Mouse (Mus musculus): ENCODE data around the gene Rfxank. TPM values are rescaled to one million over a fixed set of nuclear protein-coding genes. Genes with fewer than 3 reads are reported as not detected.
A peak's percentile ranks its signal among the peaks of the same experiment; 100 is the strongest.

The Rfxank gene
- polyA plus RNA-seq, 1 experiment: 11.2 TPM

DNA sequence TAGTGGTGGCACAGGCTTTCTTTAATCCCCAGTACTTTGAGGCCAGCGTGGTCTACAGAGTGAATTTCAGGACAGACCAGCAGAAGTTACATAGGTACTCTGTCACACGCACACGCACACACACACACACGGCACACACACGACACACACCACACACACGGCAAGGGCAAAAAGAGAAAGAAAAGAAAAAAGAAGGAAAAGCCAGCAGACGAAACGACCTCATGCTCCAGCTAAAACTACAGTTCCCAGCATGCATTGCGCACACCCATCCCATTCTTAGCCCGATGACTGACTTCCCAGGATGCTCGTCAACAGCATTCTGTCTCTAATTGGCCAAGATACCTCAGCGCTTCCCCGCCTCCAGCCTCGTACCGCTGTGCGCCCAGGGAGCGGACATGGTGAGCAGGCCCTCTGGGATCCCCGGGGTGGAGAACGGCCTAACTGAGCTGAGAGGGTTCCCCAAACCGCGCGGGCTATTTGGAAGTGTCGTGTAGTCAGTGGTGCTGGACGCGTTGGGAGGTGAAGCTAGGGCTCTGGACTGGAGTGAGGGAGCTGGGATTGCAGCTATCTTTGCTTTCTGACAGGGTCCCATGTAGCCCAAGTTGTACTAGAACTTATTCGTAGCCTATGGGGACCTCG lies 33.2 kb upstream of the Rfxank start, which contains the start of gene Tmem161a:
Gene Tmem161a (plus strand): TSS at position 314 of the 639 bp plus-strand sequence.
- Histone ChIP-seq H3K36me3 (ENCODE audit: control insufficient read depth, insufficient read depth) (no peaks in the 10 kb centered on the region), H3K4me3 (peak within 1 kb of the TSS; percentile 49), H3ac (ENCODE audit: control insufficient read depth, insufficient read length) (peak within 1 kb of the TSS; percentile 27), H3K79me2 (ENCODE audit: control insufficient read depth, insufficient read depth) (peaks cover 16% of the 10 kb centered on the region), H3K27me3 (ENCODE audit: control insufficient read depth, insufficient read depth, insufficient read length) (no peaks in the 10 kb centered on the region), H3K4me2 (ENCODE audit: low read depth) (peak within 1 kb of the TSS; percentile 79)
- TF ChIP-seq POLR2A (IDR thresholded peaks at IDR 0.05; ENCODE audit: insufficient read length, low read depth) (peak; percentile 86), TCF3 (IDR thresholded peaks at IDR 0.05; ENCODE audit: insufficient read length, low read depth) (no peak), SRF (IDR thresholded peaks at IDR 0.05; ENCODE audit: control insufficient read depth, insufficient read length, low read depth) (peak; percentile 89), CEBPB (IDR thresholded peaks at IDR 0.05; ENCODE audit: insufficient read depth, poor library complexity, severe bottlenecking) (no peak), POLR2AphosphoS2 (IDR thresholded peaks at IDR 0.05; ENCODE audit: insufficient read length, low read depth) (peak; percentile 78)

DNA sequence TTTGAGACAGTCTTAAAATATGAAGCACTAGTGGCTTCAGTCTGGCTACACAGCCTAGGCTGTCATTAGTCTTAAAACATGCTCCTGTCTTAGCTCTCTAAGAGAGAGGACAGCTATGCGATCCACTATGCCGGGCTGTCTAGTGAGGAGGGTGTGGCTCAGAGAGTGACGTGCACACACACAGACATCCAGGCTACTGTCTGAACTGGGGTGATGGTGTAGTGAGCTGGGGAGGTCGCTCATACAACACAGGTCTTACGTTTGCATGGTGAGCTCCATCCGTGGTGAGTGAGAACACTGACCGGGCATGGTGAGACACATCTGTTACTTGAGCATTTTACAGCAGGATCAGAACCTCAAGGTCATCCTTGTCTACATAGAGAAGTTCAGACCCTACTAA lies 32.3 kb upstream of the Rfxank start:
- Histone ChIP-seq H3K4me2 (ENCODE audit: low read depth) (no peak overlapping the region), H3ac (ENCODE audit: control insufficient read depth, insufficient read length) (no peak overlapping the region), H3K79me2 (ENCODE audit: control insufficient read depth, insufficient read depth) (peaks cover 16% of the 10 kb centered on the region), H3K4me3 (no peak overlapping the region), H3K36me3 (ENCODE audit: control insufficient read depth, insufficient read depth) (no peaks in the 10 kb centered on the region), H3K27me3 (ENCODE audit: control insufficient read depth, insufficient read depth, insufficient read length) (peaks cover 2% of the 10 kb centered on the region)
- TF ChIP-seq TCF12 (IDR thresholded peaks at IDR 0.05; ENCODE audit: insufficient read depth, poor library complexity, severe bottlenecking) (no peak), E2F4 (IDR thresholded peaks at IDR 0.05; ENCODE audit: insufficient read depth) (no peak), TCF3 (IDR thresholded peaks at IDR 0.05; ENCODE audit: insufficient read length, low read depth) (no peak), MAX (IDR thresholded peaks at IDR 0.05; ENCODE audit: low read depth) (no peak), SRF (IDR thresholded peaks at IDR 0.05; ENCODE audit: control insufficient read depth, insufficient read length, low read depth) (no peak), POLR2AphosphoS2 (IDR thresholded peaks at IDR 0.05; ENCODE audit: insufficient read length, low read depth) (no peak), MYOD1 (IDR thresholded peaks at IDR 0.05; ENCODE audit: control insufficient read depth in 1 of 3, insufficient read length in 2 of 3, low read depth in 2 of 3) (no peak), POLR2A (IDR thresholded peaks at IDR 0.05; ENCODE audit: insufficient read length, low read depth) (no peak), MYOG (IDR thresholded peaks at IDR 0.05; ENCODE audit: control insufficient read depth in 1 of 3, insufficient read depth in 1 of 3, insufficient read length in 2 of 3, low read depth in 2 of 3) (no peak), USF1 (IDR thresholded peaks at IDR 0.05; ENCODE audit: low read depth) (no peak), CEBPB (IDR thresholded peaks at IDR 0.05; ENCODE audit: insufficient read depth, poor library complexity, severe bottlenecking) (no peak), REST (IDR thresholded peaks at IDR 0.05; ENCODE audit: insufficient read depth, insufficient read length) (no peak)

DNA sequence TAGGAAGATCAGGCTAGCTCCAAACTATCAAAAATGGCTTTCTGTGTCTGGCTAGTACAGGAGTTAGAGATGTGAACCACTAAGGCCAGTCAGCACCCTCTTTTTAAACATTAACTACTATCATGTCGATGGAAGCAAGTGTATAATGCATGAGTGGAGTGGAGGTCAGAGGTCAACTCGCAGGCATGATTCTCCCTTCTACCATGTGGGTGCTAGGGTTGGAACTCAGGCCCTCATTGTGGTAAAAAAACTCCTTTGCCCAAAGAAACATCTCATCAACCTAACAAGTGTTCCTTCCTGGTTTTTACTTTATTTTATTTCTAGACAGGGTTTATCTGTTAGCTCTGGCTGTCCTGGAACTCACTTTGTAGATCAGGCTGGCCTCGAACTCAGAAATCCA lies 31.8 kb upstream of the Rfxank start:
- TF ChIP-seq E2F4 (IDR thresholded peaks at IDR 0.05; ENCODE audit: insufficient read depth) (no peak), MYOD1 (IDR thresholded peaks at IDR 0.05; ENCODE audit: control insufficient read depth in 1 of 3, insufficient read length in 2 of 3, low read depth in 2 of 3) (no peak), MYOG (IDR thresholded peaks at IDR 0.05; ENCODE audit: control insufficient read depth in 1 of 3, insufficient read depth in 1 of 3, insufficient read length in 2 of 3, low read depth in 2 of 3) (no peak), POLR2AphosphoS2 (IDR thresholded peaks at IDR 0.05; ENCODE audit: insufficient read length, low read depth) (no peak), TCF12 (IDR thresholded peaks at IDR 0.05; ENCODE audit: insufficient read depth, poor library complexity, severe bottlenecking) (no peak), MAX (IDR thresholded peaks at IDR 0.05; ENCODE audit: low read depth) (no peak), CEBPB (IDR thresholded peaks at IDR 0.05; ENCODE audit: insufficient read depth, poor library complexity, severe bottlenecking) (no peak), TCF3 (IDR thresholded peaks at IDR 0.05; ENCODE audit: insufficient read length, low read depth) (no peak), REST (IDR thresholded peaks at IDR 0.05; ENCODE audit: insufficient read depth, insufficient read length) (no peak), POLR2A (IDR thresholded peaks at IDR 0.05; ENCODE audit: insufficient read length, low read depth) (no peak), USF1 (IDR thresholded peaks at IDR 0.05; ENCODE audit: low read depth) (no peak), SRF (IDR thresholded peaks at IDR 0.05; ENCODE audit: control insufficient read depth, insufficient read length, low read depth) (no peak)
- H3K36me3 ChIP-seq (ENCODE audit: control insufficient read depth, insufficient read depth): no peaks in the 10 kb centered on the region
- H3K27me3 ChIP-seq (ENCODE audit: control insufficient read depth, insufficient read depth, insufficient read length): peaks cover 7% of the 10 kb centered on the region
- H3ac ChIP-seq (ENCODE audit: control insufficient read depth, insufficient read length): no peak overlapping the region
- H3K4me3 ChIP-seq: no peak overlapping the region
- no peak overlapping the region for H3K4me2 ChIP-seq (ENCODE audit: low read depth)
- H3K79me2 ChIP-seq (ENCODE audit: control insufficient read depth, insufficient read depth): peaks cover 16% of the 10 kb centered on the region

DNA sequence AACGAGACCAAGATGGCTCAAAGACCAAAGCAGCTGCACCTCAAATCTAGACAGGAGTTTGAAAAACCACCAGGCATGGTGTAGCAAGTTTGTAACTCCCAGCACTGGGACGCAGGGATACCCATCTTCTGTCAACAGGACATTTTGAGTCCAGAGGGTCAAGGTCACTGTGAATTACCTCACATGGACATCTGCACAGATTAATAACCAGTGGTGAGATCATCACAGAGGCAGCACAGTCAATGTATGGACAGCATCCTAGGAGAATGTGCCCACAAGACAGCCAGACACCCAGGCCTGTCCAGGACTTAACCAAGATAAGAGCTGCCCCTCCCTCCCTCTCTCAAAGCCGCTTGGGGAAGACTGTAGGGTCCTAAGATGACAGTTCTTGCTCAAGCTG lies 31.2 kb upstream of the Rfxank start:
- TF ChIP-seq CEBPB (IDR thresholded peaks at IDR 0.05; ENCODE audit: insufficient read depth, poor library complexity, severe bottlenecking): no peak
- no peak for TF ChIP-seq MYOD1 (IDR thresholded peaks at IDR 0.05; ENCODE audit: control insufficient read depth in 1 of 3, insufficient read length in 2 of 3, low read depth in 2 of 3)
- TF ChIP-seq E2F4 (IDR thresholded peaks at IDR 0.05; ENCODE audit: insufficient read depth): no peak
- TF ChIP-seq TCF3 (IDR thresholded peaks at IDR 0.05; ENCODE audit: insufficient read length, low read depth): no peak
- no peak for TF ChIP-seq MAX (IDR thresholded peaks at IDR 0.05; ENCODE audit: low read depth)
- TF ChIP-seq REST (IDR thresholded peaks at IDR 0.05; ENCODE audit: insufficient read depth, insufficient read length): no peak
- no peak for TF ChIP-seq POLR2A (IDR thresholded peaks at IDR 0.05; ENCODE audit: insufficient read length, low read depth)
- TF ChIP-seq TCF12 (IDR thresholded peaks at IDR 0.05; ENCODE audit: insufficient read depth, poor library complexity, severe bottlenecking): no peak
- Histone ChIP-seq H3K27me3 (ENCODE audit: control insufficient read depth, insufficient read depth, insufficient read length) (peaks cover 13% of the 10 kb centered on the region), H3K4me3 (no peak overlapping the region), H3K4me2 (ENCODE audit: low read depth) (no peak overlapping the region), H3ac (ENCODE audit: control insufficient read depth, insufficient read length) (no peak overlapping the region), H3K36me3 (ENCODE audit: control insufficient read depth, insufficient read depth) (no peaks in the 10 kb centered on the region), H3K79me2 (ENCODE audit: control insufficient read depth, insufficient read depth) (peaks cover 16% of the 10 kb centered on the region)

All from myocyte (in vitro differentiated cells).